Mouse (Mus musculus) lung, adult 2 months (tissue): ENCODE measurements around the gene Chid1. TPM values are rescaled to one million over a fixed set of nuclear protein-coding genes. Genes with fewer than 3 reads are reported as not detected.
A peak's percentile ranks its signal among the peaks of the same experiment; 100 is the strongest.

Experiments
- DNase-seq: peaks from one replicate; pipeline ENCODE4 v3.0.0; 2022
- H3K4me1 ChIP-seq: fragments of 200-500 bp; 2 replicates; pipeline ENCODE4 v1.6.1; 2011; ENCODE audit warnings: low read length; ENCODE audit not compliant: control insufficient read depth, insufficient read depth
- H3K4me3 ChIP-seq: fragments of 200-500 bp; replicated peaks from 2 replicates; pipeline ENCODE3; 2011; ENCODE audit warnings: low read depth, mild to moderate bottlenecking, control low read depth, low read length; ENCODE audit errors: extremely low read depth
- CTCF ChIP-seq: fragments of 200-500 bp; IDR thresholded peaks from 2 replicates; pipeline ENCODE4 v1.5.1; 2011; ENCODE audit warnings: mild to moderate bottlenecking, low read length, control low read depth; ENCODE audit not compliant: insufficient read depth
- POLR2A ChIP-seq: fragments of 200-500 bp; IDR thresholded peaks from 2 replicates; pipeline ENCODE4 v1.6.1; 2011; ENCODE audit warnings: low read depth, mild to moderate bottlenecking, control low read depth, low read length, borderline replicate concordance; ENCODE audit errors: extremely low read depth
- WGBS: fragments of 180-500 bp; shearing (Covaris S2); methylation state at CpG from one replicate; pipeline ENCODE4 v1.1.7; 2018; 5-methylcytosine and 5-hydroxymethylcytosine counted together
- polyA plus RNA-seq: library from polyadenylated mRNA; depleted of rRNA; stranded (reverse); fragments of >200 nt; gene quantifications from 2 replicates; pipeline ENCODE4 v1.2.3, GENCODE M21; 2012

Gene Chid1
- polyA plus RNA-seq, 1 experiment: 20.4 TPM

- H3K4me3 ChIP-seq: peak overlapping the region; percentile 25
Observed at GRCm38 (mm10) chr7:141474160-141474559, 65.5 kb downstream of the Chid1 start.

GRCm38 (mm10) chr7:141472763-141473162, 66.9 kb downstream of the Chid1 start:
- WGBS: 70% methylated on average over 6 of the region's 6 CpGs
- Histone ChIP-seq H3K4me3 (no peak overlapping the region), H3K4me1 (peaks cover 20% of the 10 kb centered on the region)
- TF ChIP-seq POLR2A (peak; percentile 17; the same call in 1 of the 2 replicates), CTCF (no peak)
- no peak for DNase-seq

More at GRCm38 (mm10) chr7:141474160-141474559, 65.5 kb downstream of the Chid1 start:
- 7% methylated on average over 5 of the region's 5 CpGs for WGBS
- TF ChIP-seq CTCF: no peak
- no peak for TF ChIP-seq POLR2A
- DNase-seq: no peak
- peaks cover 17% of the 10 kb centered on the region for H3K4me1 ChIP-seq

GRCm38 (mm10) chr7:141472226-141472625, 67.4 kb downstream of the Chid1 start:
- WGBS: 74% methylated on average over 6 of the region's 6 CpGs
- Histone ChIP-seq H3K4me3 (no peak overlapping the region), H3K4me1 (peaks cover 15% of the 10 kb centered on the region)
- no peak for DNase-seq
- TF ChIP-seq POLR2A (no peak), CTCF (no peak)

- no peak for DNase-seq
- Histone ChIP-seq H3K4me3 (no peak overlapping the region), H3K4me1 (peaks cover 19% of the 10 kb centered on the region)
- no peak for TF ChIP-seq CTCF
- no peak for TF ChIP-seq POLR2A
- WGBS: 87% methylated on average over 1 of the region's 1 CpGs
Observed at GRCm38 (mm10) chr7:141471236-141471635, 68.4 kb downstream of the Chid1 start.

GRCm38 (mm10) chr7:141470637-141470944, 69.1 kb downstream of the Chid1 start:
- peaks cover 21% of the 10 kb centered on the region for H3K4me1 ChIP-seq
- WGBS: 85% methylated on average over 10 of the region's 10 CpGs
- no peak for DNase-seq
- TF ChIP-seq CTCF: no peak
- TF ChIP-seq POLR2A: no peak
- H3K4me3 ChIP-seq: no peak overlapping the region

GRCm38 (mm10) chr7:141469901-141470636, 69.6 kb downstream of the Chid1 start:
- Histone ChIP-seq H3K4me1 (peaks cover 25% of the 10 kb centered on the region), H3K4me3 (no peak overlapping the region)
- DNase-seq: no peak
- WGBS: 89% methylated on average over 18 of the region's 18 CpGs
- 0 out of 2 replicates have a peak, but pooled peaks have one; percentile 9 for TF ChIP-seq POLR2A
- no peak for TF ChIP-seq CTCF

- WGBS: 74% methylated on average over 6 of the region's 6 CpGs
- TF ChIP-seq POLR2A: 0 out of 2 replicates have a peak, but pooled peaks have one; percentile 16
- no peak for TF ChIP-seq CTCF
- no peak for DNase-seq
- Histone ChIP-seq H3K4me1 (peaks cover 30% of the 10 kb centered on the region), H3K4me3 (peak overlapping the region; percentile 1)
Observed at GRCm38 (mm10) chr7:141469352-141469751, 70.3 kb downstream of the Chid1 start.

- Histone ChIP-seq H3K4me1 (peaks cover 29% of the 10 kb centered on the region), H3K4me3 (peak overlapping the region; percentile 91)
- WGBS: 4% methylated on average over 8 of the region's 8 CpGs
- DNase-seq: peak; percentile 62
- TF ChIP-seq CTCF (peak; percentile 41; the same call in 1 of the 2 replicates), POLR2A (peak; percentile 82; the same call in 1 of the 2 replicates)
Observed at GRCm38 (mm10) chr7:141468522-141469211, 71.0 kb downstream of the Chid1 start.

- whole genome bisulfite sequencing: 6% methylated on average over 5 of the region's 5 CpGs
- TF ChIP-seq POLR2A (no peak), CTCF (no peak)
- no peak for DNase-seq
- H3K4me3 ChIP-seq: peak overlapping the region; percentile 91
- peaks cover 34% of the 10 kb centered on the region for H3K4me1 ChIP-seq
Observed at GRCm38 (mm10) chr7:141468164-141468521, 71.5 kb downstream of the Chid1 start.
